Mouse (Mus musculus): ENCODE measurements around the gene Fig4. TPM values are rescaled to one million over a fixed set of nuclear protein-coding genes. Genes with fewer than 3 reads are reported as not detected.

Gene Fig4
- polyA plus RNA-seq, 1 experiment from 2014 or later = 14.9 TPM

GRCm38 (mm10) chr10:41150496-41150895, 152.6 kb downstream of the Fig4 start:
- H3K27ac ChIP-seq = no peak overlapping the region
- ATAC-seq (replicated peaks; ENCODE audit: low FRiP score, low read depth) (no peak), DNase-seq (ENCODE audit: low spot score) (no peak)
- no peak for TF ChIP-seq CTCF (IDR thresholded peaks at IDR 0.05; ENCODE audit: low read depth)
- H3K4me3 ChIP-seq (replicated peaks; ENCODE audit: low read depth, low read length) = no peak overlapping the region
- no peak overlapping the region for H3K4me2 ChIP-seq (ENCODE audit: low read length)
- H3K36me3 ChIP-seq (ENCODE audit: insufficient read depth, low read length) = no peaks in the 10 kb centered on the region
- no peak overlapping the region for H3K9ac ChIP-seq (ENCODE audit: low read depth, low read length)
- 74% methylated on average over 2 of the region's 2 CpGs for WGBS
- no peaks in the 10 kb centered on the region for H3K9me3 ChIP-seq (replicated peaks; ENCODE audit: low read length)
- no peaks in the 10 kb centered on the region for H3K4me1 ChIP-seq (replicated peaks; ENCODE audit: insufficient read depth, low read length)
- H3K27me3 ChIP-seq (ENCODE audit: insufficient read depth, low read length) = no peaks in the 10 kb centered on the region

GRCm38 (mm10) chr10:41149307-41149706, 153.8 kb downstream of the Fig4 start:
- Histone ChIP-seq H3K9me3 (replicated peaks; ENCODE audit: low read length) (no peaks in the 10 kb centered on the region), H3K4me2 (ENCODE audit: low read length) (no peak overlapping the region), H3K36me3 (ENCODE audit: insufficient read depth, low read length) (no peaks in the 10 kb centered on the region), H3K9ac (ENCODE audit: low read depth, low read length) (no peak overlapping the region), H3K27ac (no peak overlapping the region), H3K27me3 (ENCODE audit: insufficient read depth, low read length) (no peaks in the 10 kb centered on the region), H3K4me3 (replicated peaks; ENCODE audit: low read depth, low read length) (no peak overlapping the region), H3K4me1 (replicated peaks; ENCODE audit: insufficient read depth, low read length) (no peaks in the 10 kb centered on the region)
- ATAC-seq (replicated peaks; ENCODE audit: low FRiP score, low read depth) = no peak
- 63% methylated on average over 3 of the region's 3 CpGs for WGBS
- TF ChIP-seq CTCF (IDR thresholded peaks at IDR 0.05; ENCODE audit: low read depth) = no peak
- no peak for DNase-seq (ENCODE audit: low spot score)

GRCm38 (mm10) chr10:41146141-41146540, 156.9 kb downstream of the Fig4 start:
- WGBS = 76% methylated on average over 2 of the region's 2 CpGs
- H3K9me3 ChIP-seq (replicated peaks; ENCODE audit: low read length) = no peaks in the 10 kb centered on the region
- H3K4me2 ChIP-seq (ENCODE audit: low read length) = no peak overlapping the region
- H3K4me1 ChIP-seq (replicated peaks; ENCODE audit: insufficient read depth, low read length) = no peaks in the 10 kb centered on the region
- no peaks in the 10 kb centered on the region for H3K27me3 ChIP-seq (ENCODE audit: insufficient read depth, low read length)
- no peak overlapping the region for H3K27ac ChIP-seq
- no peak for TF ChIP-seq CTCF (IDR thresholded peaks at IDR 0.05; ENCODE audit: low read depth)
- H3K4me3 ChIP-seq (replicated peaks; ENCODE audit: low read depth, low read length) = no peak overlapping the region
- ATAC-seq (replicated peaks; ENCODE audit: low FRiP score, low read depth) (no peak), DNase-seq (ENCODE audit: low spot score) (no peak)
- H3K9ac ChIP-seq (ENCODE audit: low read depth, low read length) = no peak overlapping the region
- H3K36me3 ChIP-seq (ENCODE audit: insufficient read depth, low read length) = no peaks in the 10 kb centered on the region

Other genes with a start within 250 kb of the Fig4 start
- not detected in 2 replicates for gene Gpr6, start 231.0 kb downstream of the Fig4 start, polyA plus RNA-seq (2015; fragmentation: Nextera tagmentation; extraction: Ambion mirVana)
- gene Ak9, start 720 bp upstream of the Fig4 start, polyA plus RNA-seq (2015; fragmentation: Nextera tagmentation; extraction: Ambion mirVana) = 0.05 TPM in 1 of 2 replicates, not detected in the other
- gene Zbtb24, start 147.1 kb upstream of the Fig4 start, polyA plus RNA-seq (2015; fragmentation: Nextera tagmentation; extraction: Ambion mirVana) = 16.9 and 18.4 TPM in 2 replicates
- gene Mical1, start 173.1 kb upstream of the Fig4 start, polyA plus RNA-seq (2015; fragmentation: Nextera tagmentation; extraction: Ambion mirVana) = 19.6 and 19.9 TPM in 2 replicates
- gene Smpd2, start 187.1 kb upstream of the Fig4 start, polyA plus RNA-seq (2015; fragmentation: Nextera tagmentation; extraction: Ambion mirVana) = 70.4 and 79.8 TPM in 2 replicates
- 3.3 and 4.6 TPM in 2 replicates for gene Ppil6, start 187.2 kb upstream of the Fig4 start, polyA plus RNA-seq (2015; fragmentation: Nextera tagmentation; extraction: Ambion mirVana)
- 184 and 193 TPM in 2 replicates for gene Cd164, start 216.2 kb upstream of the Fig4 start, polyA plus RNA-seq (2015; fragmentation: Nextera tagmentation; extraction: Ambion mirVana)